In genomic region chr3:58576137-58577066, GRCm38 (mm10) we compare ENCODE assay signal across 8 mouse cellular contexts. TPM values are rescaled to one million over a fixed set of nuclear protein-coding genes. Genes with fewer than 3 reads are reported as not detected.
DNase-seq lines count a peak whose midpoint lies in the region; ATAC-seq lines count a peak whose summit lies in the region.

TSS of gene Selenot (plus strand) at chr3:58576636.

- no peaks in the 10 kb centered on the region for H3K27me3 ChIP-seq in hindbrain, embryonic 11.5 days (ENCODE audit: control insufficient read depth, insufficient read depth, low read length)

- no peaks in the 10 kb centered on the region for H3K36me3 ChIP-seq in hindbrain, embryonic 11.5 days (ENCODE audit: control insufficient read depth, insufficient read depth, low read length)

- WGBS in hindbrain, embryonic 11.5 days = 3% methylated on average over 31 of the region's 59 CpGs

- H3K9me3 ChIP-seq in hindbrain, embryonic 11.5 days (ENCODE audit: control insufficient read depth, low read length) = no peaks in the 10 kb centered on the region

- peak; percentile 98 for DNase-seq in MN1 (ENCODE audit: low spot score)
- peak; percentile 98 for DNase-seq in cerebellum, adult 9-10 months
- DNase-seq in frontal cortex, adult 2 months (ENCODE audit: extremely low spot score in 1 of 2, low spot score in 1 of 2) = peak; percentile 93 to 98
- DNase-seq in hindbrain, embryonic 11.5 days (ENCODE audit: low spot score) = peak; percentile 99
- peak; percentile 98 to 99 for DNase-seq in layer of hippocampus, postnatal 10 days (ENCODE audit: low spot score in 2 of 2)
- peak; percentile 96 for DNase-seq in lung, postnatal 10 days
- peak; percentile 98 for DNase-seq in ovary, postnatal 36 days (ENCODE audit: low spot score)
- peak; percentile 98 for DNase-seq in thymus, postnatal 25 days

- ATAC-seq in hindbrain, embryonic 11.5 days (ENCODE audit: low FRiP score) = peak; percentile 94

- peak within 1 kb of the TSS; percentile 99 for H3K27ac ChIP-seq in hindbrain, embryonic 11.5 days (ENCODE audit: low read depth, low read length)

- peak within 1 kb of the TSS; percentile 99 for H3K9ac ChIP-seq in hindbrain, embryonic 11.5 days (ENCODE audit: low read depth, low read length)

- H3K4me2 ChIP-seq in hindbrain, embryonic 11.5 days (replicated peaks; ENCODE audit: low read depth, low read length) = peak within 1 kb of the TSS; percentile 45

- H3K4me3 ChIP-seq in hindbrain, embryonic 11.5 days (ENCODE audit: low read depth, low read length) = peak within 1 kb of the TSS; percentile 94

- no peaks in the 10 kb centered on the region for H3K4me1 ChIP-seq in hindbrain, embryonic 11.5 days (replicated peaks; ENCODE audit: control insufficient read depth, insufficient read depth, low read length)

RNA-seq across cellular contexts. Expression of gene Selenot, which starts in this region (rescaled TPM):
- polyA plus RNA-seq in frontal cortex, adult 2 months (2012; rRNA removed) = 107 and 115 TPM in 2 replicates
- polyA plus RNA-seq in hindbrain, embryonic 11.5 days (2014; fragmentation: Nextera tagmentation; extraction: Ambion mirVana) = 29.6 and 32.5 TPM in 2 replicates
- total RNA-seq in layer of hippocampus, postnatal 10 days (2021) = 100 to 1,000 TPM; 168 to 170 TPM

Comparison
In these comparisons a context has a peak if more than half of its experiments do, and no peak if none do; other contexts are left out.
1. Peak in every context shown above with its lines: DNase-seq, ATAC-seq, H3K4me3 ChIP-seq and H3K27ac ChIP-seq.